Mouse (Mus musculus): ENCODE measurements around the gene Tanc2. TPM values are rescaled to one million over a fixed set of nuclear protein-coding genes. Genes with fewer than 3 reads are reported as not detected.

Gene Tanc2
- polyA plus RNA-seq, 1 experiment from 2014 or later = 2.9 TPM

DNA sequence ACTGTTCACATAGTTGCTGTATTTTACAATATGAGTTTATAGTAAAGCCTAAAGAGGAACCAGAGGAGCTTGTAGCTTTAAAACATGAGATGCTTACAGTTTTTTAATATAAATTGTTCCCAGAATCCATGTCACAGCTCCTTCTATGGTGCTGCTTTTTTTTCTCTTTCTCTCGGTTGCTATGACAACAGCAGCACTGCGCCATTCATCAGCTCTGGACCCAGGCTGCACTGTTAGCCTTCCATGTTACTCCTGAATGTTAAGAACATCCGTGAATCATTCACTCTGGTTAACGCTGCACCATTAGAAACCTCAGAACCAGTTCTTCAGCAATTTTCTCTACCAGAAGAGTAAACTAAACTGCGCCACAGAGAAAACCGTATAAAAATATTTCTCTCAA, 141.8 kb downstream of the Tanc2 start:
- DNase-seq (ENCODE audit: low spot score) (no peak), ATAC-seq (ENCODE audit: low FRiP score, low TSS enrichment) (no peak)
- Histone ChIP-seq H3K4me1 (replicated peaks; ENCODE audit: control insufficient read depth, insufficient read depth) (no peaks in the 10 kb centered on the region), H3K27ac (replicated peaks) (no peak overlapping the region), H3K27me3 (ENCODE audit: control insufficient read depth, insufficient read depth, low read length) (no peaks in the 10 kb centered on the region), H3K36me3 (ENCODE audit: control insufficient read depth, insufficient read depth, low read length) (no peaks in the 10 kb centered on the region), H3K4me2 (replicated peaks; ENCODE audit: low read depth) (no peak overlapping the region), H3K4me3 (ENCODE audit: low read depth, low read length) (no peak overlapping the region), H3K9me3 (ENCODE audit: control insufficient read depth, low read length) (no peaks in the 10 kb centered on the region), H3K9ac (ENCODE audit: low read length) (no peak overlapping the region)
- WGBS = 58% methylated on average over 6 of the region's 6 CpGs
- no peak for TF ChIP-seq EP300 (optimal IDR thresholded peaks at IDR 0.05)
- no peak for TF ChIP-seq CTCF (IDR thresholded peaks at IDR 0.05; ENCODE audit: low read depth)

DNA sequence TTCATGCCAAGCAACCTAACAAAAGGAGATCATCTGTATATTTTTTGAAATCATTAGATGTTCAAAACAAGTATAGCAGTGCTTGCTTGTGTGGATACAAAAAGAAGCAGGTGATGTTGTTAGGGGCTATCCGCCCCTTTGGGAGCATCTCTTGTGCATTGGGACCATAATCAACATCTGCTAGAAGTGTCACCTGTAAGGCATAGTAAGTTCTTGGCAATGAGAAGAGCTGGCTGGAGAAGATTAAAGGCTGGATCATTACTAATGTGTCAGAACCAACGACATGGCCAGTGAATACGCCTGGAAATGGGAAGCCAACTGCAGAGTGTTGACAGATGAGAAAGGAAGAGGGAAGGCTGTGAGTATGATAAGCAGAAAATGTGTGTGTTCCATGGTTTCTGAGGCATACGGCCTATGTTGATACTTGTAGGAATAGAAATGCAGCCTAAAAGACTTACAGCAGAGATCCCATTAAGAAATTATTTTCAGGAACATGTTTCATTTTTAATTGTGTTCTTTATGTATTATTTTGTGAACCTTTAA, 142.3 kb downstream of the Tanc2 start:
- Histone ChIP-seq H3K9ac (ENCODE audit: low read length) (no peak overlapping the region), H3K4me2 (replicated peaks; ENCODE audit: low read depth) (no peak overlapping the region), H3K27ac (replicated peaks) (no peak overlapping the region), H3K27me3 (ENCODE audit: control insufficient read depth, insufficient read depth, low read length) (no peaks in the 10 kb centered on the region), H3K9me3 (ENCODE audit: control insufficient read depth, low read length) (no peaks in the 10 kb centered on the region), H3K4me3 (ENCODE audit: low read depth, low read length) (no peak overlapping the region), H3K4me1 (replicated peaks; ENCODE audit: control insufficient read depth, insufficient read depth) (no peaks in the 10 kb centered on the region), H3K36me3 (ENCODE audit: control insufficient read depth, insufficient read depth, low read length) (no peaks in the 10 kb centered on the region)
- ATAC-seq (ENCODE audit: low FRiP score, low TSS enrichment) = no peak
- 62% methylated on average over 4 of the region's 4 CpGs for WGBS
- TF ChIP-seq CTCF (IDR thresholded peaks at IDR 0.05; ENCODE audit: low read depth) (no peak), EP300 (optimal IDR thresholded peaks at IDR 0.05) (no peak)
- no peak for DNase-seq (ENCODE audit: low spot score)

DNA sequence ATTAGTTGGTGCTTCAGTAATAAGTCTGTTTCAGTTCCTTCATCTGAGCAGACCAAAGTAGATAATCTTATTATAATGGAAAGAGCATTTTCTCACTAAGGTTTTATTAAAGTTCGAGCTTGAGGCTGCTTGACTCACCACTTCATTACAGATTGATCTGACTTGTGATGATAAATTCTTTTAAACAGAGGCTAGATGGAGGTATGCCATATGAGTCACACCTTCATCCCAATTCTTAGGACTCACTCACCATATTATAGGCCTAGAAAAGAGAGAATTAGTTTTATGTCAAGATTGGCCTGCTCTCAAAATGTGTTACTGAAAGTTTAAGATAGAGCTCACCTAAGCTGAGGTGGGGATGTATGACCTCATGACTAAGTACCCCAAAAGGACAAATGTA, 153.4 kb downstream of the Tanc2 start:
- 61% methylated on average over 1 of the region's 1 CpGs for WGBS
- no peaks in the 10 kb centered on the region for H3K4me1 ChIP-seq (replicated peaks; ENCODE audit: control insufficient read depth, insufficient read depth)

DNA sequence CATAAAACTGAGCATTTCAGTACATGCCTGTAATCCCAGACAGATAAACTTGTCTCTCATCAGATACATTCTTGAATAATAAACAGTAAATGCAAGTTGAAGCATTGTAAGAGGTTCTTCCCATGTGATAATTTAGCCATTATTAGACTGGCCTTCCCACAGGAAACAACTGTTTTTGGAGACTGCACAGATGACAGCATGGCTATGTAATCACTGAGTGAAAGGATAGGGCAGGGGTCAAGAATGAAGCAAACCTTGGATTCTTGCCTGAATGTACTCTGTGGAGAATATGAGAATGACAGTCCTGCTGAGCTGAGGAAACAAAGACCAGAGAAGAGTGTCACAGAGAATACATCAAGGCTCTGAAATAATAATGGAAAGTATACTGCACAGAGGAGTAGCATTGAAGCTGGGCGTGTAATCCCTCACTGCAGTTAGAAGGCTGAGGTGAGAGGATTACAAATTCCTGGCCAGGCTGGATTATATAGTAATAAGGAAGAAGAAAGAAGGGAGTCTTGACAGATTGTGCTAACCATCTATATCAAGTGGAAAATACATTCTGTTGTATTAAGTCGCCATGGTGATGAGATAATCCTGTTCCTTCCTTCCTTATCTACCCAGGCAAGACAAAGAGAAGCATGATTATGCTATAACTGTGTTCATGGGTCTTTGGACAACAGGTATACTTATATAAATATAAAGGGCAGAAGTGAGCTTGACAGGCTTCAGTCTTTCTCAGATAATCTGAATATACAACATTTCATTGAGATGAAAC, 159.7 kb downstream of the Tanc2 start:
- Histone ChIP-seq H3K9me3 (ENCODE audit: control insufficient read depth, low read length) (no peaks in the 10 kb centered on the region), H3K36me3 (ENCODE audit: control insufficient read depth, insufficient read depth, low read length) (no peaks in the 10 kb centered on the region), H3K27ac (replicated peaks) (no peak overlapping the region), H3K27me3 (ENCODE audit: control insufficient read depth, insufficient read depth, low read length) (no peaks in the 10 kb centered on the region), H3K4me3 (ENCODE audit: low read depth, low read length) (no peak overlapping the region), H3K4me2 (replicated peaks; ENCODE audit: low read depth) (no peak overlapping the region), H3K9ac (ENCODE audit: low read length) (no peak overlapping the region), H3K4me1 (replicated peaks; ENCODE audit: control insufficient read depth, insufficient read depth) (no peaks in the 10 kb centered on the region)
- ATAC-seq (ENCODE audit: low FRiP score, low TSS enrichment) (no peak), DNase-seq (ENCODE audit: low spot score) (no peak)
- no peak for TF ChIP-seq EP300 (optimal IDR thresholded peaks at IDR 0.05)
- TF ChIP-seq CTCF (IDR thresholded peaks at IDR 0.05; ENCODE audit: low read depth) = no peak
- WGBS = 68% methylated on average over 2 of the region's 2 CpGs

More for the DNA sequence above, 153.4 kb downstream of the Tanc2 start:
- ATAC-seq (ENCODE audit: low FRiP score, low TSS enrichment) (no peak), DNase-seq (ENCODE audit: low spot score) (no peak)
- no peak overlapping the region for H3K4me2 ChIP-seq (replicated peaks; ENCODE audit: low read depth)
- no peaks in the 10 kb centered on the region for H3K9me3 ChIP-seq (ENCODE audit: control insufficient read depth, low read length)
- H3K9ac ChIP-seq (ENCODE audit: low read length) = no peak overlapping the region
- no peak overlapping the region for H3K27ac ChIP-seq (replicated peaks)
- TF ChIP-seq CTCF (IDR thresholded peaks at IDR 0.05; ENCODE audit: low read depth) = no peak
- TF ChIP-seq EP300 (optimal IDR thresholded peaks at IDR 0.05) = no peak
- H3K4me3 ChIP-seq (ENCODE audit: low read depth, low read length) = no peak overlapping the region
- no peaks in the 10 kb centered on the region for H3K36me3 ChIP-seq (ENCODE audit: control insufficient read depth, insufficient read depth, low read length)
- no peaks in the 10 kb centered on the region for H3K27me3 ChIP-seq (ENCODE audit: control insufficient read depth, insufficient read depth, low read length)

DNA sequence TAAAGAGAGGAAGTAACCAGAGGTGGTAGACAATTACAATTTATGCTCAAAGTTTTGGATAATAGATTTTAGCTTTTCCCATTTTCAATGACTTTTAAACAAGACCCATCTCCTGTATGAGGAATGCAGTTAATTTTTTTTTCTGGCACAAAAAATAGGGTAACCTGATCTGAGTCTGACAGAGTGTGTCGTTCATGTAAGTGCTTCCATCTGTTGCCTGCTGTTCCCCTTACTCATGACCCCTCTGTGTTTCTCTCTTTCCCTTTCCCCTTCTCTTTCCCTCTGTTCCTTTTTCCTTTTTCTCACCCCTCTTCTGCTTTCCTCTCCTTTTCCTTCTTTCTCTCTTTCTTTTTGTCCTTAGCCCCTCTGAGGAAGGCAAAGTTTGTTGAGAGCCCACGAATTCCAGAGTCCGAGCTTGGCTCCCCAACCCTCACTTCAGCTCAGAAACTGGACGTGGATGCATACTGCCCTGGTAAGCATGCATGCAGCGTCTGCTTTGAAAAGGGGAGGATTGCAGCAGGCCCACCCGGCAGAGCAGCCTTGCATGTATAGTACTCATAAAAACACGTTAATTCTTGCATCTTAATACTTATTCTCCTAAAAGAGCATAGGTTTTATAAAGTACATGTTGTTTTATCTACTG, 168.9 kb downstream of the Tanc2 start:
- Histone ChIP-seq H3K9ac (ENCODE audit: low read length) (no peak overlapping the region), H3K27me3 (ENCODE audit: control insufficient read depth, insufficient read depth, low read length) (no peaks in the 10 kb centered on the region), H3K27ac (replicated peaks) (no peak overlapping the region), H3K9me3 (ENCODE audit: control insufficient read depth, low read length) (no peaks in the 10 kb centered on the region), H3K4me3 (ENCODE audit: low read depth, low read length) (no peak overlapping the region), H3K36me3 (ENCODE audit: control insufficient read depth, insufficient read depth, low read length) (no peaks in the 10 kb centered on the region), H3K4me1 (replicated peaks; ENCODE audit: control insufficient read depth, insufficient read depth) (no peaks in the 10 kb centered on the region), H3K4me2 (replicated peaks; ENCODE audit: low read depth) (no peak overlapping the region)
- DNase-seq (ENCODE audit: low spot score) = no peak
- 52% methylated on average over 7 of the region's 7 CpGs for WGBS
- TF ChIP-seq CTCF (IDR thresholded peaks at IDR 0.05; ENCODE audit: low read depth) (no peak), EP300 (optimal IDR thresholded peaks at IDR 0.05) (no peak)
- ATAC-seq (ENCODE audit: low FRiP score, low TSS enrichment) = no peak

DNA sequence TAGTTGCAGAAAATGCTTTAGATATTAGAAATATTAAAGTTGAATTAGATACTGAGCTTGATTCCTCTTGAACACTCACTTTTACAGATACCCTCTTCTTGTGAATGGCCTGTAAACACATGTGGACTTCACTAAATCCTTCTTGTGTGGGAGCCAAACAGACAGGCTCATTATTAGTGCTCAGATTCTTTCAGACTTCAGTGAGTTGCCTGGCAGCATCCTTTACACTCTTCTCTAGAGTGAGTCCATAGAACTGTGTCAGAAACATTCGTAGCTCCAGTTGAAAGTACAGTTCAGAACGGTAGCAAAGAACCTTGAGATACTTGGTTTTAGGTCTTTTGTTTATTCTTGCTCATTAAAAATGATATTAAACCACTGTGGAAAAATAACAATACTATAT, 169.6 kb downstream of the Tanc2 start:
- Histone ChIP-seq H3K4me2 (replicated peaks; ENCODE audit: low read depth) (no peak overlapping the region), H3K4me3 (ENCODE audit: low read depth, low read length) (no peak overlapping the region), H3K27me3 (ENCODE audit: control insufficient read depth, insufficient read depth, low read length) (no peaks in the 10 kb centered on the region), H3K4me1 (replicated peaks; ENCODE audit: control insufficient read depth, insufficient read depth) (no peaks in the 10 kb centered on the region), H3K9me3 (ENCODE audit: control insufficient read depth, low read length) (no peaks in the 10 kb centered on the region), H3K27ac (replicated peaks) (no peak overlapping the region), H3K36me3 (ENCODE audit: control insufficient read depth, insufficient read depth, low read length) (no peaks in the 10 kb centered on the region), H3K9ac (ENCODE audit: low read length) (no peak overlapping the region)
- DNase-seq (ENCODE audit: low spot score) (no peak), ATAC-seq (ENCODE audit: low FRiP score, low TSS enrichment) (no peak)
- 59% methylated on average over 2 of the region's 2 CpGs for WGBS
- no peak for TF ChIP-seq CTCF (IDR thresholded peaks at IDR 0.05; ENCODE audit: low read depth)
- no peak for TF ChIP-seq EP300 (optimal IDR thresholded peaks at IDR 0.05)

Measured in stomach, postnatal 0 days (tissue).